ENCODE assay signal across 19 mouse cellular contexts in the genomic region with DNA sequence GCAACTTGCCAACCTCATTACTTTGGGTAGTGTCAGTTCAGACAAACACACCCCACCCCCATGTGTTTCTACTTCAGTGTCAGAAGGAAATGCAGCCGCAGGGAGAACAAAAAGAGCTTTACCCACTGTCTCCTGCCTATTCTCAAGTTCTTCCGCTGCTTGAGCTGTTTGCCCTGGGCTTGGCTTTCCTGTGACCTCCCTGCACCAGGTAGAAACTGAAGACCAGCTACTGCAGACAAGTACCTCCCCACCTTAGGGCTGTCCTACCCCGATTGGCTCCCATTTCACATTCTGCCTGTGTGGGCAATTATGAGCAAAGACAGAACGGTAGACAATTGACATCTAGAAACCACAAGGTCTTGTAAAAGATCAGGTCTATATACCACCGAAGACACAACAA. TPM values are rescaled to one million over a fixed set of nuclear protein-coding genes. Genes with fewer than 3 reads are reported as not detected.
DNase-seq lines count a peak whose midpoint lies in the region; ATAC-seq and TF ChIP-seq lines count a peak whose summit lies in the region.
"Had no signal": no experiment of that assay in that cellular context is flagged by ENCODE, and none has a peak within 500 bp of the region (broad histone marks: within the 10 kb centered on the region; RNA-seq: fewer than 3 reads in every experiment).

A gene (plus strand): TSS at position 100 of the 400 bp plus-strand sequence.

- intact Hi-C loops in left cerebral cortex, postnatal 4 days (cut with DNase I), result no loop called here
- intact Hi-C loops in left cerebral cortex, postnatal 10 days (cut with DNase I), result no loop called here

- H3K9me3 ChIP-seq in heart, embryonic 16.5 days (replicated peaks; ENCODE audit: control insufficient read depth, low read length), result no peaks in the 10 kb centered on the region
- H3K9me3 ChIP-seq in heart, embryonic 11.5 days (replicated peaks; ENCODE audit: control insufficient read depth, low read length), result no peaks in the 10 kb centered on the region
- H3K9me3 ChIP-seq in ES-E14 (ENCODE audit: control insufficient read depth, insufficient read depth, low read depth, low read length), result no peaks in the 10 kb centered on the region
- H3K9me3 ChIP-seq: embryonic facial prominence, embryonic 12.5 days; heart, embryonic 13.5 days; hindbrain, embryonic 15.5 days; liver, embryonic 13.5 days; megakaryocyte, embryonic 14.5 days had no signal

- H3K9ac ChIP-seq in heart, embryonic 16.5 days (ENCODE audit: low read length), result no peak within 1 kb of the TSS
- H3K9ac ChIP-seq in heart, embryonic 11.5 days (ENCODE audit: low read depth, low read length), result no peak within 1 kb of the TSS
- no peak within 1 kb of the TSS for H3K9ac ChIP-seq in ES-E14 (ENCODE audit: insufficient read depth, low read depth, low read length, poor library complexity, severe bottlenecking)
- H3K9ac ChIP-seq: embryonic facial prominence, embryonic 12.5 days; heart, embryonic 13.5 days; hindbrain, embryonic 15.5 days; liver, embryonic 13.5 days had no signal

- H3K27ac ChIP-seq in heart, embryonic 16.5 days (ENCODE audit: low read length), result no peak within 1 kb of the TSS; the same call in 1 of the 2 replicates
- no peak within 1 kb of the TSS for H3K27ac ChIP-seq in heart, embryonic 11.5 days (ENCODE audit: low read depth, low read length)
- H3K27ac ChIP-seq in ES-E14 (ENCODE audit: insufficient read depth, low read depth, low read length, poor library complexity, severe bottlenecking), result 0 out of 2 replicates have a peak within 1 kb of the TSS, but pooled peaks have one; percentile 12
- H3K27ac ChIP-seq: embryonic facial prominence, embryonic 12.5 days; heart, embryonic 13.5 days; hindbrain, embryonic 15.5 days; liver, embryonic 13.5 days had no signal

- peak; percentile 11 for DNase-seq in ES-E14 (ENCODE audit: low read depth, low spot score)
- DNase-seq in naive thymus-derived CD4-positive, alpha-beta T cell, adult 2 months (ENCODE audit: low read depth), result peak; percentile 87
- peak; percentile 83 to 85 for DNase-seq in thymus, postnatal 10 days (ENCODE audit: low spot score in 2 of 2)
- no peak for DNase-seq in kidney, adult 11 months
- no peak for DNase-seq in left cerebral cortex, postnatal 4 days
- no peak for DNase-seq in left cerebral cortex, postnatal 10 days (ENCODE audit: extremely low spot score in 1 of 2, low spot score in 2 of 2)
- DNase-seq: cerebellum, adult 18-20 months; kidney, adult 9 months; liver, embryonic 13.5 days; right cerebral cortex, postnatal 4 days had no signal

- in situ Hi-C loops in ES-E14 (cut with MboI; ENCODE audit: low sequenced_read_pairs in 2 of 2, unreplicated experiment in 2 of 2), result no loop called here

- H3K4me1 ChIP-seq in heart, embryonic 16.5 days (ENCODE audit: control insufficient read depth, insufficient read depth, low read length), result no peaks in the 10 kb centered on the region
- H3K4me1 ChIP-seq in heart, embryonic 11.5 days (ENCODE audit: control insufficient read depth, insufficient read depth, low read length), result no peaks in the 10 kb centered on the region
- peaks cover 0 to 4% of the 10 kb centered on the region in 2 experiments; a peak in 1 of 4 replicates for H3K4me1 ChIP-seq in ES-E14 (ENCODE audit: control insufficient read depth in 2 of 2, insufficient read depth in 2 of 2, low read length in 2 of 2, poor library complexity in 1 of 2)
- H3K4me1 ChIP-seq: embryonic facial prominence, embryonic 12.5 days; heart, embryonic 13.5 days; hindbrain, embryonic 15.5 days; liver, embryonic 13.5 days had no signal

- peak within 1 kb of the TSS; percentile 11; the same call in 1 of the 2 replicates for H3K4me3 ChIP-seq in heart, embryonic 16.5 days (ENCODE audit: low read length)
- no peak within 1 kb of the TSS for H3K4me3 ChIP-seq in heart, embryonic 11.5 days (ENCODE audit: low read depth, low read length)
- no peak within 1 kb of the TSS; a peak in 1 of 4 replicates for H3K4me3 ChIP-seq in ES-E14 (ENCODE audit: insufficient read depth in 1 of 2, low read depth in 1 of 2, low read length in 2 of 2, poor library complexity in 1 of 2, severe bottlenecking in 1 of 2)
- H3K4me3 ChIP-seq: embryonic facial prominence, embryonic 12.5 days; heart, embryonic 13.5 days; hindbrain, embryonic 15.5 days; liver, embryonic 13.5 days; megakaryocyte, embryonic 14.5 days had no signal

- no peak within 1 kb of the TSS for H3K4me2 ChIP-seq in heart, embryonic 16.5 days (ENCODE audit: low read depth, low read length)
- no peak within 1 kb of the TSS for H3K4me2 ChIP-seq in heart, embryonic 11.5 days
- H3K4me2 ChIP-seq: embryonic facial prominence, embryonic 12.5 days; heart, embryonic 13.5 days; hindbrain, embryonic 15.5 days; liver, embryonic 13.5 days had no signal

- 61% methylated on average over 5 of the region's 5 CpGs for WGBS in heart, embryonic 16.5 days
- WGBS in heart, embryonic 11.5 days (ENCODE audit: insufficient replicate concordance), result 62% methylated on average over 5 of the region's 5 CpGs

- no peaks in the 10 kb centered on the region for H3K36me3 ChIP-seq in heart, embryonic 16.5 days (ENCODE audit: control insufficient read depth, insufficient read depth)
- no peaks in the 10 kb centered on the region for H3K36me3 ChIP-seq in heart, embryonic 11.5 days (ENCODE audit: control insufficient read depth, insufficient read depth, low read length)
- no peaks in the 10 kb centered on the region for H3K36me3 ChIP-seq in ES-E14 (ENCODE audit: control insufficient read depth, insufficient read depth, low read length, poor library complexity, severe bottlenecking)
- H3K36me3 ChIP-seq: embryonic facial prominence, embryonic 12.5 days; heart, embryonic 13.5 days; hindbrain, embryonic 15.5 days; liver, embryonic 13.5 days had no signal

- H3K27me3 ChIP-seq in heart, embryonic 16.5 days (ENCODE audit: control insufficient read depth, insufficient read depth, low read length), result no peaks in the 10 kb centered on the region
- H3K27me3 ChIP-seq in heart, embryonic 11.5 days (ENCODE audit: control insufficient read depth, insufficient read depth, low read length), result no peaks in the 10 kb centered on the region
- H3K27me3 ChIP-seq: embryonic facial prominence, embryonic 12.5 days; heart, embryonic 13.5 days; hindbrain, embryonic 15.5 days; liver, embryonic 13.5 days; megakaryocyte, embryonic 14.5 days had no signal

- peak; percentile 58; the same call in 1 of the 2 replicates for ATAC-seq in heart, embryonic 16.5 days (replicated peaks; ENCODE audit: extremely low read depth, insufficient read depth, low FRiP score)
- no peak for ATAC-seq in heart, embryonic 11.5 days (replicated peaks; ENCODE audit: insufficient number of reproducible peaks, low FRiP score, low TSS enrichment)

TF ChIP-seq in ES-E14, 5 proteins besides CTCF, POLR2A, EP300 and RAD21:
- TF ChIP-seq ZNF384 (IDR thresholded peaks at IDR 0.05; ENCODE audit: low read depth, low read length) (no peak), CHD2 (IDR thresholded peaks at IDR 0.05; ENCODE audit: low read depth, low read length) (no peak)
TF ChIP-seq in ES-E14: peak in this region for 0.

RNA-seq across cellular contexts. Expression of the gene that starts here (rescaled TPM):
- 2.2 and 7.0 TPM in 2 replicates for polyA plus RNA-seq in heart, embryonic 16.5 days (2015; fragmentation: Nextera tagmentation; extraction: Ambion mirVana)
- not detected in 2 replicates for polyA plus RNA-seq in heart, embryonic 11.5 days (2014; fragmentation: Nextera tagmentation; extraction: Ambion mirVana)
- total RNA-seq in ES-E14 (2012; rRNA removed), result 0.27 and 0.32 TPM in 2 replicates
- total RNA-seq in left cerebral cortex, postnatal 4 days (2021), result under 1 TPM in 1 of 2 experiments, not detected in 1; 0.14 TPM
- under 1 TPM; 0.06 to 0.63 TPM for total RNA-seq in left cerebral cortex, postnatal 10 days (2021)
- total RNA-seq: gastrocnemius, adult 18-20 months; layer of hippocampus, adult 8-10 months had no signal
- polyA plus RNA-seq: C2C12; embryonic facial prominence, embryonic 12.5 days had no signal

Comparison
In these comparisons a context has a peak if more than half of its experiments do, and no peak if none do; other contexts are left out.
1. Peak in DNase-seq and H3K27ac ChIP-seq in ES-E14; RNA of the gene not detected or under 1 TPM.
2. DNase-seq: peak in naive thymus-derived CD4-positive, alpha-beta T cell, adult 2 months (single experiment) and thymus, postnatal 10 days (2 of 2); none in kidney, adult 11 months (single experiment), left cerebral cortex, postnatal 4 days (single experiment) and left cerebral cortex, postnatal 10 days (0 of 2).